Mouse (Mus musculus) heart, adult 2 months (tissue): ENCODE results near the gene Fibcd1. TPM values are rescaled to one million over a fixed set of nuclear protein-coding genes. Genes with fewer than 3 reads are reported as not detected.

Source experiments
- DNase-seq, 2 experiments: peaks; one replicate each; pipeline ENCODE4 v3.0.0; 2021
- H3K27ac ChIP-seq: fragments of 200-600 bp; 2 replicates; pipeline ENCODE4 v1.8.1; 2022
- H3K27me3 ChIP-seq: fragments of 200-500 bp; 2 replicates; pipeline ENCODE4 v1.6.1; 2012; ENCODE audit warnings: mild to moderate bottlenecking, low read length, inconsistent platforms, mixed read lengths; ENCODE audit not compliant: control insufficient read depth, insufficient read depth
- H3K36me3 ChIP-seq: fragments of 200-500 bp; 2 replicates; pipeline ENCODE4 v1.6.1; 2012; ENCODE audit warnings: low read length, inconsistent platforms; ENCODE audit not compliant: control insufficient read depth, insufficient read depth
- H3K4me1 ChIP-seq: fragments of 200-500 bp; 2 replicates; pipeline ENCODE4 v1.6.1; 2011; ENCODE audit warnings: low read length; ENCODE audit not compliant: control insufficient read depth, insufficient read depth
- H3K4me3 ChIP-seq: fragments of 200-600 bp; 2 replicates; pipeline ENCODE4 v1.8.1; 2022
- H3K79me2 ChIP-seq: fragments of 200-500 bp; replicated peaks from 2 replicates; pipeline ENCODE4 v1.6.1; 2012; ENCODE audit warnings: mild to moderate bottlenecking, inconsistent platforms, low read length, moderate library complexity, mixed read lengths; ENCODE audit not compliant: control insufficient read depth, insufficient read depth
- H3K9ac ChIP-seq: fragments of 200-500 bp; 2 replicates; pipeline ENCODE4 v1.6.1; 2012; ENCODE audit warnings: low read depth, mild to moderate bottlenecking, control low read depth, inconsistent platforms, low read length, mixed read lengths
- CTCF ChIP-seq: fragments of 200-600 bp; IDR thresholded peaks from 2 replicates; pipeline ENCODE4 v1.8.1; 2022; ENCODE audit warnings: antibody characterized with exemption, mild to moderate bottlenecking, moderate library complexity
- EP300 ChIP-seq: fragments of 200-500 bp; IDR thresholded peaks from 2 replicates; pipeline ENCODE4 v1.6.1; 2011; ENCODE audit warnings: low read depth, low read length, control low read depth; ENCODE audit not compliant: insufficient read depth
- POLR2A ChIP-seq: fragments of 200-500 bp; IDR thresholded peaks from 2 replicates; pipeline ENCODE4 v1.6.1; 2011; ENCODE audit warnings: mild to moderate bottlenecking, low read depth, low read length, control low read depth; ENCODE audit not compliant: insufficient read depth
- WGBS: fragments of 180-500 bp; shearing (Covaris S2); methylation state at CpG from one replicate; pipeline ENCODE4 v1.1.7; 2018; 5-methylcytosine and 5-hydroxymethylcytosine counted together
- intact Hi-C: fragments of 180-260 bp; cut with DNase I; formaldehyde crosslinking; loops from one replicate; pipeline ENCODE4 v1.15.1; 2025
- polyA plus RNA-seq: library from polyadenylated mRNA; depleted of rRNA; stranded (reverse); fragments of >200 nt; gene quantifications from 2 replicates; pipeline ENCODE4 v1.2.3, GENCODE M21; 2012
- total RNA-seq, 2 experiments: library from RNA; stranded (reverse); gene quantifications; 2 replicates each; pipeline ENCODE4 v1.2.3; 2021

Gene Fibcd1
- total and polyA plus RNA-seq, 3 experiments: not detected

DNA sequence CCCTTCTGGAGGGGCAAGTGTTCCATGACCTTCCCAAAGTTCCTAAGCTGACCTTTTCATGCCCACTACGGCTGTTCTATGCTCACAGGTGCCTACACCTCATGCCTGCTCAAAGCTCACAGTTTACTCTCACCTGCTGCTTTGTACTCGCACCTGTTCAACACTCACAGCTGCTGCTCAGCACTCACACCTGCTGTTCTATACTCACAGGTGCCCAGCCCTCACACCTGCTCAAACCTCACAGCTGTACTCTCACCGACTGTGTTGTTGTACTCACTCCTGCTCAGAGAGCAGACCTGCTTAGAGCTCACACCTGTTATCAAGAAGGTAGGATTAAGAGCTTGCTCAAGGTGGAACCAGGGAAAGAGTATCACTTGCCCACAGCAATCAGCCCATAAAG, 24.9 kb upstream of the Fibcd1 start:
- 50% methylated on average over 3 of the region's 3 CpGs for WGBS
- Histone ChIP-seq H3K27ac (no peak overlapping the region), H3K36me3 (no peaks in the 10 kb centered on the region), H3K9ac (no peak overlapping the region), H3K27me3 (no peaks in the 10 kb centered on the region), H3K4me3 (no peak overlapping the region), H3K79me2 (no peaks in the 10 kb centered on the region), H3K4me1 (no peaks in the 10 kb centered on the region)
- DNase-seq: no peak
- TF ChIP-seq CTCF (no peak), POLR2A (no peak), EP300 (no peak)
- intact Hi-C loops: no loop called here

DNA sequence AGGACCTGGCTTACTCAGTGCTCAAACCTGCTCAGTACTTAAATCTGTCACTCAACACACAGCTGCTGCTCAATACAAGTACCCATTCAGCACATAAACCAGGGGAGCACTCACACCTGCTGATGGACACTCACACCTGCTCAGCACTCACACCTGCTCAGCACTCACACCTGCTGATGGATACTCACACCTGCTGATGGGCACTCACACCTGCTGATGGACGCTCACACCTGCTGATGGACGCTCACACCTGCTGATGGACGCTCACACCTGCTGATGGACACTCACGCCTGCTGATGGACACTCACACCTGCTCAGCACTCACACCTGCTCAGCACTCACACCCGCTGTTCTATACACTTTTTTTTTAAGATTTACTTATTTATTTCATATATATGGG, 23.9 kb upstream of the Fibcd1 start:
- TF ChIP-seq EP300 (no peak), CTCF (no peak), POLR2A (no peak)
- Histone ChIP-seq H3K9ac (no peak overlapping the region), H3K27me3 (no peaks in the 10 kb centered on the region), H3K4me1 (no peaks in the 10 kb centered on the region), H3K4me3 (no peak overlapping the region), H3K27ac (no peak overlapping the region), H3K36me3 (no peaks in the 10 kb centered on the region), H3K79me2 (no peaks in the 10 kb centered on the region)
- 90% methylated on average over 5 of the region's 5 CpGs for WGBS
- intact Hi-C loops: no loop called here
- DNase-seq: no peak

DNA sequence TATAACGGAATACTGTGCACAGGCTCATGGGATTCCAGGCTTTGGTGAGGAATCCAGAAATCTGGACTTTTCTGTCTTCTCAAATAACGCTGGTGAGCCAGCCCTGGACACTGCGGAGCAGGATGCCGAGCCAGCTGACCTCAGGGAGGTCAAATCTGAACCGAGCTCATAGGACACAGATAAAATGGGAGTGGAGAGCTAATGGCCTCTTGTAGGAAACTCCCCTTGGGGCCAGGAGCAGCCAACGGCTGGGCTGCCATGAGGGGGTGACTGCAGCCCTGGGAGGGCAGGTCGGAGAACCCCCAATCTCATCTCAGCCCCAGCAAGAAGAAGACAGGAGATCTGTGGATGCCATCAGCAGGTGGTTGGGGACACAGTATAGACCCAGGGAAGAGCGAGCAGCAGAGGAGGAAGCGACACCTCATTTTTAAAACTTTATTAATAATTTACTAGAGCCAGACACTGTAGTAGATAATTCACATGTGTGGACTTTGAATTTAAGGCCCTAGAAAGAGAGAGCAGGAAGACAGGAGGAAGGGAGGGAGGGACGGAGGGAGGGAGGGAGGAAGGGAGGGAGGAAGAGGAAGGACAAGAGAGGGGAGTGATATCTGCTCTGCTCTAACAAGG, 22.8 kb upstream of the Fibcd1 start:
- no peak for TF ChIP-seq EP300
- DNase-seq: no peak
- no peak overlapping the region for H3K4me3 ChIP-seq
- H3K4me1 ChIP-seq: no peaks in the 10 kb centered on the region
- no peak overlapping the region for H3K9ac ChIP-seq
- H3K27ac ChIP-seq: no peak overlapping the region
- no peaks in the 10 kb centered on the region for H3K27me3 ChIP-seq
- WGBS: 47% methylated on average over 10 of the region's 10 CpGs
- no peaks in the 10 kb centered on the region for H3K36me3 ChIP-seq
- intact Hi-C loops: no loop called here
- H3K79me2 ChIP-seq: no peaks in the 10 kb centered on the region

DNA sequence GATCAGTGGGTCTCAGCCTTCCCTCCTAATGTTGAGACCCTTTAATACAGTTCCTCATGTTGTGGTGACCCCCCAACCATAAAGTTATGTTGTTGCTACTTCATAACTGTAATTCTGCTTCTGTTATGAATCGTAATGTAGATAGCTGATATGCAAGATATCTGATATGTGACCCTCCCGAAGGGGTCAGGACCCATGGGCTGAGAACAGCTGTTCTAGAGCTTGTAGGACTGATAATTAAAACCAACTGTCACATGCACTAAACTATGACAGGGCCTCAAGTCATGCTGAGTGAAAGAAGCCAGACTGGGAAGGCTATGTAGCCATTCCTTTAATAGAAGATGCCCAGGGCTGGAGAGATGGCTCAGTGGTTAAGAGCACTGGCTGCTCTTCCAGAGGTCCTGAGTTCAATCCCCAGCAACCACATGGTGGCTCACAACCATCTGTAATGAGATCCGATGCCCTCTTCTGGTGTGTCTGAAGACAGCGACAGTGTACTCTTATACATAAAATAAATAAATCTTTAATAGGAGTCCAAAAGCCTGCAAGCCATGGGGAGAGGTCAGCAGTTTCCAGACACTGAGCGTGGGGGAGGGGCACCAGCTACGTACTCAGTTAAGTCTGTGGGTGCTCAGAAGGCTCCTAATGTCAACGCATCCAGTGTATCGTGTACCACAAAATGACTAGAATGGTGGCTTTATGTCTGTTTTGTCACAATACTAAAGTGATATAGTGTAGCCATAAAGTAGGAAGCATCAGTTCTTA, 22.1 kb upstream of the Fibcd1 start:
- H3K4me1 ChIP-seq: no peaks in the 10 kb centered on the region
- no peaks in the 10 kb centered on the region for H3K27me3 ChIP-seq
- 81% methylated on average over 8 of the region's 8 CpGs for WGBS
- H3K36me3 ChIP-seq: no peaks in the 10 kb centered on the region
- DNase-seq: no peak
- H3K9ac ChIP-seq: no peak overlapping the region
- H3K79me2 ChIP-seq: no peaks in the 10 kb centered on the region
- no peak for TF ChIP-seq CTCF
- TF ChIP-seq EP300: no peak
- TF ChIP-seq POLR2A: no peak
- no peak overlapping the region for H3K27ac ChIP-seq
- intact Hi-C loops: no loop called here
- no peak overlapping the region for H3K4me3 ChIP-seq

- no peak for TF ChIP-seq EP300
- 63% methylated on average over 2 of the region's 2 CpGs for WGBS
Measured at GRCm38 (mm10) chr2:31865794-31866193, 20.0 kb upstream of the Fibcd1 start.

DNA sequence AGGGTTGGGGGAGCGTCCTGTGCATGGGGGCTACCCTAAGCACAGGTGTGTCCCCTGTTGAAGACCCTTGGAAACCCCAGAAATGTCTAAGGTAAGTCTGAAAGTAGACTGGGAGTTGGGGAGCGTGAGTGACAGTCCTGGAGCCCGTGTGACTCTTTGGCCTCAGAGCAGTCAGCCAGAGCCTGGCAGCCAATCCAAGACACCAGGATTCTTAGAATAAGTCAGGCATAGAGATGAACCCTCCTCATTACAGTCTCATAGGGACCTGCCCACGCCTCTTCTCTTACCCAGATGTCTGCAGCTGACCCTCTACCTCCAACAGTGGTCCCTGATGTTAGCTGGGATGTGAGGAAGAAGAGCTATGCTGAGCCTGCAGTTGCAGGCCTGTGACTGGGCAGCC, 19.5 kb upstream of the Fibcd1 start:
- WGBS: 61% methylated on average over 4 of the region's 4 CpGs
- DNase-seq: no peak
- intact Hi-C loops: no loop called here
- Histone ChIP-seq H3K36me3 (no peaks in the 10 kb centered on the region), H3K27ac (no peak overlapping the region), H3K4me3 (no peak overlapping the region), H3K79me2 (no peaks in the 10 kb centered on the region), H3K9ac (no peak overlapping the region), H3K4me1 (no peaks in the 10 kb centered on the region), H3K27me3 (no peaks in the 10 kb centered on the region)
- no peak for TF ChIP-seq POLR2A
- TF ChIP-seq EP300: no peak
- no peak for TF ChIP-seq CTCF

More at GRCm38 (mm10) chr2:31865794-31866193, 20.0 kb upstream of the Fibcd1 start:
- Histone ChIP-seq H3K4me1 (no peaks in the 10 kb centered on the region), H3K27me3 (no peaks in the 10 kb centered on the region), H3K79me2 (no peaks in the 10 kb centered on the region), H3K27ac (no peak overlapping the region), H3K9ac (no peak overlapping the region), H3K36me3 (no peaks in the 10 kb centered on the region), H3K4me3 (no peak overlapping the region)
- intact Hi-C loops: no loop called here
- DNase-seq: no peak
